Mouse (Mus musculus): Measurements from ENCODE around the gene Sirt1. TPM values are rescaled to one million over a fixed set of nuclear protein-coding genes. Genes with fewer than 3 reads are reported as not detected.

Gene Sirt1
- polyA plus RNA-seq, 1 experiment from 2014 or later, result 4.2 TPM

- Histone ChIP-seq H3K27ac (ENCODE audit: low read length) (no peak overlapping the region), H3K4me2 (ENCODE audit: low read length) (no peak overlapping the region), H3K27me3 (replicated peaks; ENCODE audit: control insufficient read depth, insufficient read depth, low read length) (no peaks in the 10 kb centered on the region), H3K4me1 (replicated peaks; ENCODE audit: control insufficient read depth, insufficient read depth, low read length) (no peaks in the 10 kb centered on the region), H3K9ac (replicated peaks; ENCODE audit: low read depth, low read length) (no peak overlapping the region), H3K36me3 (ENCODE audit: control insufficient read depth, insufficient read depth) (peaks cover 5% of the 10 kb centered on the region; the same call in 1 of the 2 replicates), H3K4me3 (replicated peaks; ENCODE audit: low read length) (no peak overlapping the region), H3K9me3 (ENCODE audit: control insufficient read depth, low read length) (no peaks in the 10 kb centered on the region)
- WGBS, result 94% methylated on average over 2 of the region's 2 CpGs
- ATAC-seq, result no peak
Measured at GRCm38 (mm10) chr10:63302356-63302755, 79.1 kb downstream of the Sirt1 start.

GRCm38 (mm10) chr10:63282846-63283245 lies 98.7 kb downstream of the Sirt1 start:
- Histone ChIP-seq H3K4me3 (replicated peaks; ENCODE audit: low read length) (no peak overlapping the region), H3K9ac (replicated peaks; ENCODE audit: low read depth, low read length) (no peak overlapping the region), H3K9me3 (ENCODE audit: control insufficient read depth, low read length) (no peaks in the 10 kb centered on the region), H3K4me2 (ENCODE audit: low read length) (no peak overlapping the region), H3K4me1 (replicated peaks; ENCODE audit: control insufficient read depth, insufficient read depth, low read length) (no peaks in the 10 kb centered on the region), H3K27me3 (replicated peaks; ENCODE audit: control insufficient read depth, insufficient read depth, low read length) (no peaks in the 10 kb centered on the region), H3K27ac (ENCODE audit: low read length) (no peak overlapping the region), H3K36me3 (ENCODE audit: control insufficient read depth, insufficient read depth) (peaks cover 14% of the 10 kb centered on the region)
- 86% methylated on average over 7 of the region's 7 CpGs for WGBS
- ATAC-seq, result no peak

- ATAC-seq, result no peak
- no peaks in the 10 kb centered on the region for H3K4me1 ChIP-seq (replicated peaks; ENCODE audit: control insufficient read depth, insufficient read depth, low read length)
- no peak overlapping the region for H3K4me3 ChIP-seq (replicated peaks; ENCODE audit: low read length)
- H3K36me3 ChIP-seq (ENCODE audit: control insufficient read depth, insufficient read depth), result peaks cover 12% of the 10 kb centered on the region
- no peak overlapping the region for H3K4me2 ChIP-seq (ENCODE audit: low read length)
- no peaks in the 10 kb centered on the region for H3K9me3 ChIP-seq (ENCODE audit: control insufficient read depth, low read length)
- no peak overlapping the region for H3K9ac ChIP-seq (replicated peaks; ENCODE audit: low read depth, low read length)
- no peaks in the 10 kb centered on the region for H3K27me3 ChIP-seq (replicated peaks; ENCODE audit: control insufficient read depth, insufficient read depth, low read length)
- 93% methylated on average over 4 of the region's 4 CpGs for WGBS
- H3K27ac ChIP-seq (ENCODE audit: low read length), result no peak overlapping the region
Measured at GRCm38 (mm10) chr10:63282417-63282816, 99.1 kb downstream of the Sirt1 start.

- H3K4me2 ChIP-seq (ENCODE audit: low read length), result no peak overlapping the region
Measured at GRCm38 (mm10) chr10:63279851-63280250, 101.7 kb downstream of the Sirt1 start.

GRCm38 (mm10) chr10:63277010-63277409 lies 104.5 kb downstream of the Sirt1 start:
- Histone ChIP-seq H3K4me3 (replicated peaks; ENCODE audit: low read length) (no peak overlapping the region), H3K4me2 (ENCODE audit: low read length) (no peak overlapping the region), H3K27ac (ENCODE audit: low read length) (no peak overlapping the region), H3K9ac (replicated peaks; ENCODE audit: low read depth, low read length) (no peak overlapping the region), H3K36me3 (ENCODE audit: control insufficient read depth, insufficient read depth) (peaks cover 12% of the 10 kb centered on the region), H3K27me3 (replicated peaks; ENCODE audit: control insufficient read depth, insufficient read depth, low read length) (no peaks in the 10 kb centered on the region), H3K9me3 (ENCODE audit: control insufficient read depth, low read length) (no peaks in the 10 kb centered on the region), H3K4me1 (replicated peaks; ENCODE audit: control insufficient read depth, insufficient read depth, low read length) (no peaks in the 10 kb centered on the region)
- 99% methylated on average over 3 of the region's 3 CpGs for WGBS
- no peak for ATAC-seq

More at GRCm38 (mm10) chr10:63279851-63280250, 101.7 kb downstream of the Sirt1 start:
- Histone ChIP-seq H3K9ac (replicated peaks; ENCODE audit: low read depth, low read length) (no peak overlapping the region), H3K4me3 (replicated peaks; ENCODE audit: low read length) (no peak overlapping the region), H3K4me1 (replicated peaks; ENCODE audit: control insufficient read depth, insufficient read depth, low read length) (no peaks in the 10 kb centered on the region), H3K36me3 (ENCODE audit: control insufficient read depth, insufficient read depth) (peaks cover 8% of the 10 kb centered on the region), H3K27ac (ENCODE audit: low read length) (no peak overlapping the region), H3K27me3 (replicated peaks; ENCODE audit: control insufficient read depth, insufficient read depth, low read length) (no peaks in the 10 kb centered on the region), H3K9me3 (ENCODE audit: control insufficient read depth, low read length) (no peaks in the 10 kb centered on the region)
- ATAC-seq, result no peak
- WGBS, result 96% methylated on average over 3 of the region's 3 CpGs

GRCm38 (mm10) chr10:63272868-63273267 lies 108.6 kb downstream of the Sirt1 start:
- H3K4me3 ChIP-seq (replicated peaks; ENCODE audit: low read length), result no peak overlapping the region
- ATAC-seq, result no peak
- no peaks in the 10 kb centered on the region for H3K4me1 ChIP-seq (replicated peaks; ENCODE audit: control insufficient read depth, insufficient read depth, low read length)
- no peaks in the 10 kb centered on the region for H3K9me3 ChIP-seq (ENCODE audit: control insufficient read depth, low read length)
- H3K9ac ChIP-seq (replicated peaks; ENCODE audit: low read depth, low read length), result no peak overlapping the region
- H3K27ac ChIP-seq (ENCODE audit: low read length), result no peak overlapping the region
- no peak overlapping the region for H3K4me2 ChIP-seq (ENCODE audit: low read length)
- peaks cover 15% of the 10 kb centered on the region for H3K36me3 ChIP-seq (ENCODE audit: control insufficient read depth, insufficient read depth)
- 94% methylated on average over 5 of the region's 5 CpGs for WGBS
- H3K27me3 ChIP-seq (replicated peaks; ENCODE audit: control insufficient read depth, insufficient read depth, low read length), result no peaks in the 10 kb centered on the region

GRCm38 (mm10) chr10:63272401-63272800 lies 109.1 kb downstream of the Sirt1 start:
- Histone ChIP-seq H3K9ac (replicated peaks; ENCODE audit: low read depth, low read length) (no peak overlapping the region), H3K4me3 (replicated peaks; ENCODE audit: low read length) (no peak overlapping the region), H3K27ac (ENCODE audit: low read length) (no peak overlapping the region), H3K9me3 (ENCODE audit: control insufficient read depth, low read length) (no peaks in the 10 kb centered on the region), H3K4me1 (replicated peaks; ENCODE audit: control insufficient read depth, insufficient read depth, low read length) (no peaks in the 10 kb centered on the region), H3K4me2 (ENCODE audit: low read length) (no peak overlapping the region), H3K27me3 (replicated peaks; ENCODE audit: control insufficient read depth, insufficient read depth, low read length) (no peaks in the 10 kb centered on the region), H3K36me3 (ENCODE audit: control insufficient read depth, insufficient read depth) (peaks cover 12% of the 10 kb centered on the region)
- ATAC-seq, result no peak

Other genes starting within 250 kb of the Sirt1 start
- gene Mypn, start 177.8 kb downstream of the Sirt1 start, polyA plus RNA-seq (2015; fragmentation: Nextera tagmentation; extraction: Ambion mirVana), result 0.14 TPM in 2 replicates
- 33.1 and 37.7 TPM in 2 replicates for gene Herc4, start 137.9 kb downstream of the Sirt1 start, polyA plus RNA-seq (2015; fragmentation: Nextera tagmentation; extraction: Ambion mirVana)
- 6.9 and 7.3 TPM in 2 replicates for gene Dnajc12, start 739 bp upstream of the Sirt1 start, polyA plus RNA-seq (2015; fragmentation: Nextera tagmentation; extraction: Ambion mirVana)
- gene Gm7075, start 40.1 kb upstream of the Sirt1 start, polyA plus RNA-seq (2015; fragmentation: Nextera tagmentation; extraction: Ambion mirVana), result not detected in 2 replicates
- 0.81 and 1.1 TPM in 2 replicates for gene Ctnna3, start 48.4 kb upstream of the Sirt1 start, polyA plus RNA-seq (2015; fragmentation: Nextera tagmentation; extraction: Ambion mirVana)